Mouse (Mus musculus) forebrain, embryonic 11.5 days (tissue): Measurements from ENCODE around the gene Zfp775. TPM values are rescaled to one million over a fixed set of nuclear protein-coding genes. Genes with fewer than 3 reads are reported as not detected.

ENCODE experiments used
- ATAC-seq: fragments of 200-750 bp; cut with Nextera tagmentation; replicated peaks from 2 replicates; pipeline ENCODE4 v1.8.0; 2017; ENCODE audit warnings: moderate TSS enrichment; ENCODE audit not compliant: low FRiP score
- DNase-seq: peaks from one replicate; pipeline ENCODE4 v3.0.0-alpha.2; 2017; ENCODE audit warnings: low spot score
- H3K27ac ChIP-seq: fragments of 300-500 bp; sonication (generic); 2 replicates; pipeline ENCODE4 v1.5.1; 2014; ENCODE audit warnings: low read depth, low read length
- H3K27me3 ChIP-seq: fragments of 300-500 bp; sonication (generic); 2 replicates; pipeline ENCODE4 v1.6.1; 2014; ENCODE audit warnings: mild to moderate bottlenecking, low read length, mixed read lengths; ENCODE audit not compliant: control insufficient read depth, insufficient read depth
- H3K36me3 ChIP-seq: fragments of 300-500 bp; sonication (generic); 2 replicates; pipeline ENCODE4 v1.6.1; 2014; ENCODE audit warnings: mild to moderate bottlenecking, low read length, moderate library complexity, mixed read lengths; ENCODE audit not compliant: control insufficient read depth, insufficient read depth
- H3K4me1 ChIP-seq: fragments of 300-500 bp; sonication (generic); replicated peaks from 2 replicates; pipeline ENCODE4 v1.6.1; 2014; ENCODE audit warnings: low read length, mixed read lengths; ENCODE audit not compliant: control insufficient read depth, insufficient read depth
- H3K4me2 ChIP-seq: fragments of 300-500 bp; sonication (generic); 2 replicates; pipeline ENCODE4 v1.6.1; 2014; ENCODE audit warnings: low read depth, mild to moderate bottlenecking, low read length, moderate library complexity, mixed read lengths; ENCODE audit not compliant: severe bottlenecking
- H3K4me3 ChIP-seq: fragments of 300-500 bp; sonication (generic); 2 replicates; pipeline ENCODE4 v1.5.1; 2014; ENCODE audit warnings: low read depth, low read length
- H3K9ac ChIP-seq: fragments of 300-500 bp; sonication (generic); 2 replicates; pipeline ENCODE4 v1.6.1; 2014; ENCODE audit warnings: low read length
- H3K9me3 ChIP-seq: fragments of 300-500 bp; sonication (generic); 2 replicates; pipeline ENCODE4 v1.6.1; 2016; ENCODE audit warnings: low read length, mixed read lengths; ENCODE audit not compliant: control insufficient read depth
- WGBS: fragments of 180-500 bp; shearing (Covaris S2); extraction: QIAGEN DNeasy Blood & Tissue Kit; methylation state at CpG from one replicate; pipeline ENCODE4 v1.1.7; 2014; 5-methylcytosine and 5-hydroxymethylcytosine counted together
- polyA plus RNA-seq: library from polyadenylated mRNA; unstranded; fragments of >200 nt; fragmentation: Nextera tagmentation; extraction: Ambion mirVana; gene quantifications from 2 replicates; pipeline ENCODE4 v1.2.1, GENCODE M21; 2014

Gene Zfp775
- polyA plus RNA-seq, 1 experiment from 2014 or later, result 12.7 TPM

GRCm38 (mm10) chr6:48628377-48628776 is 26.5 kb downstream of the Zfp775 start:
- Histone ChIP-seq H3K4me3 (no peak overlapping the region), H3K4me2 (no peak overlapping the region), H3K9me3 (no peaks in the 10 kb centered on the region), H3K27me3 (peaks cover 30% of the 10 kb centered on the region), H3K4me1 (peaks cover 2% of the 10 kb centered on the region; the same call in 1 of the 2 replicates), H3K27ac (no peak overlapping the region), H3K9ac (no peak overlapping the region), H3K36me3 (no peaks in the 10 kb centered on the region; the same call in 1 of the 2 replicates)
- WGBS, result 87% methylated on average over 3 of the region's 3 CpGs
- DNase-seq (no peak), ATAC-seq (no peak)

DNA sequence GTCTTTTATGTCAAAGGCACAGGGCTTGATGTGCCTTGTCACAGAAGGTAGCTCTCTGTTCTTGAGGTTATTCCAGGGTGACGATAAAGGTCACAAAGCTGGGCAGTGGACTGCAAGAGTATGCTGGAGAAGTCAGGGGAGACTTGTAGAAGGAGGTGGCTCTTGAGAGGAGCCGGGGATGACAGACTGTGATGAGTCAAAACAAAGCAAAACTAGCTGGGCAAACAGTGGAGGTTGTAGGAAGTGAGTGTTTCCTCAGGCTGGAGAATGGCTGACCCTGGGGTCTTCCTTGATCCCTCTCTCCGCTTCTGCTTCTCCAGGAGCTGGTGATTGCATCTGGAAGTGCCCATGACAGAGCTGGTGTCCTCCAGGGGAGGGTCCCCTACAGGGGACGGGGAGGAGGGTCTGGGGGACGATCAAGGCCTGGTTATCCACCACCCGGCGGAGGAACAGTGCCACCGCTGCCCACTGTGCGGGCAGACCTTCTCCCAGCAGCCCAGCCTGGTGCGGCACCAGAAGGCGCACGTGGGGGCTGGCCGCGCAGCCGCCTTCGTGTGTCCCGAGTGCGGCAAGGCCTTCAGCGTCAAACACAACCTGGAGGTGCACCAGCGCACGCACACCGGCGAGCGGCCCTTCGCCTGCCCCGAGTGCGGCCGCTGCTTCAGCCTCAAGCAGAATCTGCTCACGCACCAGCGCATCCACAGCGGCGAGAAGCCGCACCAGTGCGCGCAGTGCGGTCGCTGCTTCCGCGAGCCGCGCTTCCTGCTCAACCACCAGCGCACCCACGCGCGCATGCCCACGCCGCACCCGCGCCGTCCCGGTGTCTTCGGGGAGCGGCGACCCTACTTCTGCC is 27.2 kb downstream of the Zfp775 start:
- Histone ChIP-seq H3K9ac (peak overlapping the region; percentile 43), H3K4me2 (peak overlapping the region; percentile 66), H3K27ac (no peak overlapping the region), H3K4me3 (peak overlapping the region; percentile 32), H3K9me3 (no peaks in the 10 kb centered on the region), H3K4me1 (peaks cover 2% of the 10 kb centered on the region; the same call in 1 of the 2 replicates), H3K27me3 (peaks cover 30% of the 10 kb centered on the region), H3K36me3 (no peaks in the 10 kb centered on the region)
- DNase-seq (peak; percentile 60), ATAC-seq (peak; percentile 45; the same call in 1 of the 2 replicates)
- 6% methylated on average over 54 of the region's 54 CpGs for WGBS

GRCm38 (mm10) chr6:48629661-48630034 is 27.8 kb downstream of the Zfp775 start:
- peak overlapping the region; percentile 66 for H3K4me2 ChIP-seq
- H3K4me1 ChIP-seq, result peaks cover 2% of the 10 kb centered on the region; the same call in 1 of the 2 replicates
- H3K9ac ChIP-seq, result peak overlapping the region; percentile 43
- ATAC-seq (0 out of 2 replicates have a peak, but pooled peaks have one; percentile 31), DNase-seq (no peak)
- H3K9me3 ChIP-seq, result no peaks in the 10 kb centered on the region
- H3K27ac ChIP-seq, result no peak overlapping the region
- WGBS, result 25% methylated on average over 13 of the region's 13 CpGs
- H3K4me3 ChIP-seq, result peak overlapping the region; percentile 32
- no peaks in the 10 kb centered on the region for H3K36me3 ChIP-seq
- peaks cover 30% of the 10 kb centered on the region for H3K27me3 ChIP-seq

DNA sequence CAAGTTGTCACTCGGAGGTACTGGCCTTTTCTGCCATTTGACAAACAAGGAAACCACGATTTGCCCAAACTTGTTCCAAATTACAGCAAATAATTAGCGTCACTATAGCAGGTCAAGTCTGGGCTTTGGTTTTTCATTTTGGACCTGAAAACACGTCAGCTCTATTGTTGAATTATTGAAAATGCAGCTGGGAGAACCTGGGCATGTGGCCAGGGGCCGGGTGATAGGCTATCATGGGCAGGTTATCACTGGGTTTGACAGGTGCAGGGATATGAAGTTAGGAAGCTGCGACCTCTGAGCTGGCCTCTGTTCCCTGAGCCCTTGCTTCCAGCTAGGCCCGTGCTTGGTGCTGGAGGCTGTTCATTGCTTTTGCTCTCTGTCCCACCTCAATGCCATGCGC is 29.0 kb downstream of the Zfp775 start:
- Histone ChIP-seq H3K4me1 (peaks cover 2% of the 10 kb centered on the region; the same call in 1 of the 2 replicates), H3K27me3 (peaks cover 30% of the 10 kb centered on the region), H3K9ac (no peak overlapping the region), H3K9me3 (no peaks in the 10 kb centered on the region), H3K4me2 (no peak overlapping the region), H3K27ac (no peak overlapping the region), H3K4me3 (no peak overlapping the region), H3K36me3 (no peaks in the 10 kb centered on the region)
- DNase-seq (no peak), ATAC-seq (no peak)
- 89% methylated on average over 8 of the region's 8 CpGs for WGBS

- Histone ChIP-seq H3K27ac (no peak overlapping the region), H3K4me1 (no peaks in the 10 kb centered on the region), H3K36me3 (no peaks in the 10 kb centered on the region), H3K4me3 (no peak overlapping the region), H3K27me3 (peaks cover 3% of the 10 kb centered on the region; the same call in 1 of the 2 replicates), H3K9me3 (no peaks in the 10 kb centered on the region), H3K9ac (no peak overlapping the region), H3K4me2 (no peak overlapping the region)
- ATAC-seq, result no peak
- 87% methylated on average over 2 of the region's 2 CpGs for WGBS
- DNase-seq, result no peak
Observed at GRCm38 (mm10) chr6:48635105-48635504, 33.2 kb downstream of the Zfp775 start.

- Histone ChIP-seq H3K4me3 (no peak overlapping the region), H3K9ac (no peak overlapping the region), H3K9me3 (no peaks in the 10 kb centered on the region), H3K4me1 (no peaks in the 10 kb centered on the region), H3K27me3 (no peaks in the 10 kb centered on the region), H3K27ac (no peak overlapping the region), H3K36me3 (no peaks in the 10 kb centered on the region), H3K4me2 (no peak overlapping the region)
- no peak for ATAC-seq
- DNase-seq, result no peak
- 45% methylated on average over 6 of the region's 6 CpGs for WGBS
Observed at GRCm38 (mm10) chr6:48636515-48636914, 34.7 kb downstream of the Zfp775 start.

GRCm38 (mm10) chr6:48637811-48638500 is 36.1 kb downstream of the Zfp775 start:
- no peak overlapping the region for H3K4me3 ChIP-seq
- H3K36me3 ChIP-seq, result no peaks in the 10 kb centered on the region
- no peaks in the 10 kb centered on the region for H3K9me3 ChIP-seq
- WGBS, result 76% methylated on average over 6 of the region's 6 CpGs
- H3K9ac ChIP-seq, result no peak overlapping the region
- H3K4me2 ChIP-seq, result no peak overlapping the region
- no peak for DNase-seq
- ATAC-seq, result no peak
- H3K27ac ChIP-seq, result no peak overlapping the region
- H3K4me1 ChIP-seq, result no peaks in the 10 kb centered on the region
- no peaks in the 10 kb centered on the region for H3K27me3 ChIP-seq

- H3K4me1 ChIP-seq, result no peaks in the 10 kb centered on the region
- H3K4me2 ChIP-seq, result no peak overlapping the region
- H3K9ac ChIP-seq, result no peak overlapping the region
- 80% methylated on average over 2 of the region's 2 CpGs for WGBS
- H3K27ac ChIP-seq, result no peak overlapping the region
- H3K4me3 ChIP-seq, result no peak overlapping the region
- no peaks in the 10 kb centered on the region for H3K36me3 ChIP-seq
- DNase-seq (no peak), ATAC-seq (no peak)
- no peaks in the 10 kb centered on the region for H3K27me3 ChIP-seq
- H3K9me3 ChIP-seq, result no peaks in the 10 kb centered on the region
Observed at GRCm38 (mm10) chr6:48638553-48638952, 36.7 kb downstream of the Zfp775 start.
